Mouse (Mus musculus) liver, embryonic 14.5 days (tissue): ENCODE results near the gene Pnp2. TPM values are rescaled to one million over a fixed set of nuclear protein-coding genes. Genes with fewer than 3 reads are reported as not detected.

Source experiments
- ATAC-seq: fragments of 200-750 bp; cut with Nextera tagmentation; 2 replicates; pipeline ENCODE4 v1.8.0; 2017; ENCODE audit warnings: moderate number of reproducible peaks, mild to moderate bottlenecking, moderate library complexity; ENCODE audit not compliant: insufficient read depth
- DNase-seq, 3 experiments: peaks; one replicate each; pipeline ENCODE4 v3.0.0-alpha.2; 2012 to 2013; ENCODE audit warnings: low read depth in 3 of 3, low spot score in 3 of 3
- H3K27ac ChIP-seq: fragments of 300-500 bp; sonication (generic); 2 replicates; pipeline ENCODE4 v1.5.1; 2014; ENCODE audit warnings: moderate library complexity, mild to moderate bottlenecking, control low read depth, inconsistent platforms
- H3K27me3 ChIP-seq: fragments of 300-500 bp; sonication (generic); 2 replicates; pipeline ENCODE4 v1.6.1; 2014; ENCODE audit warnings: mild to moderate bottlenecking, low read length, moderate library complexity; ENCODE audit not compliant: control insufficient read depth, insufficient read depth
- H3K36me3 ChIP-seq: fragments of 300-500 bp; sonication (generic); replicated peaks from 2 replicates; pipeline ENCODE4 v1.6.1; 2014; ENCODE audit warnings: low read depth; ENCODE audit not compliant: control insufficient read depth, insufficient read depth
- H3K4me1 ChIP-seq, 2 experiments: fragments of 200-500 bp in 1 of 2; fragments of 300-500 bp in 1 of 2; sonication (generic) in 1 of 2; replicated peaks; 2 replicates each; pipeline ENCODE4 v1.6.1; 2012 to 2014; ENCODE audit warnings: antibody characterized with exemption in 1 of 2, inconsistent platforms in 1 of 2, low read length in 1 of 2; ENCODE audit not compliant: control insufficient read depth in 2 of 2, insufficient read depth in 2 of 2
- H3K4me2 ChIP-seq: fragments of 300-500 bp; sonication (generic); 2 replicates; pipeline ENCODE4 v1.6.1; 2014; ENCODE audit warnings: low read depth, mild to moderate bottlenecking, control low read depth, moderate library complexity
- H3K4me3 ChIP-seq, 2 experiments: fragments of 200-500 bp in 1 of 2; fragments of 300-500 bp in 1 of 2; sonication (generic) in 1 of 2; 2 replicates each; pipeline ENCODE4 v1.5.1; 2012 to 2014; ENCODE audit warnings: low read depth in 2 of 2, low read length in 2 of 2, mild to moderate bottlenecking in 2 of 2, control low read depth in 1 of 2, inconsistent platforms in 1 of 2, moderate library complexity in 1 of 2; ENCODE audit not compliant: insufficient read depth in 1 of 2
- H3K9ac ChIP-seq: fragments of 300-500 bp; sonication (generic); replicated peaks from 2 replicates; pipeline ENCODE4 v1.6.1; 2014; ENCODE audit warnings: mild to moderate bottlenecking, control low read depth, moderate library complexity
- H3K9me3 ChIP-seq: fragments of 300-500 bp; sonication (generic); 2 replicates; pipeline ENCODE4 v1.6.1; 2016; ENCODE audit warnings: low read length, mixed read lengths; ENCODE audit not compliant: control insufficient read depth
- CTCF ChIP-seq: IDR thresholded peaks from 2 replicates; pipeline ENCODE4 v1.5.1; 2016; ENCODE audit warnings: antibody characterized with exemption, low read depth, control low read depth
- EP300 ChIP-seq: IDR thresholded peaks from 2 replicates; pipeline ENCODE4 v1.6.1; 2016; ENCODE audit warnings: antibody characterized with exemption, low read depth
- WGBS: fragments of 180-500 bp; shearing (Covaris S2); extraction: QIAGEN DNeasy Blood & Tissue Kit; methylation state at CpG from one replicate; pipeline ENCODE4 v1.1.7; 2014; ENCODE audit not compliant: insufficient replicate concordance; 5-methylcytosine and 5-hydroxymethylcytosine counted together
- polyA plus RNA-seq, 2 experiments: library from polyadenylated mRNA; depleted of rRNA in 1 of 2; stranded (reverse) in 1 of 2; unstranded in 1 of 2; fragments of >200 nt; fragmentation: Nextera tagmentation in 1 of 2; extraction: Ambion mirVana in 1 of 2; gene quantifications; 2 replicates each; pipeline versions ENCODE4 v1.2.1 to v1.2.3; 2012 to 2014

The Pnp2 gene
- polyA plus RNA-seq, 2 experiments: 9.8 to 12.0 TPM

GRCm38 (mm10) chr14:50931493-50932020, 24.2 kb upstream of the Pnp2 start:
- peaks cover 29% of the 10 kb centered on the region for H3K36me3 ChIP-seq
- H3K4me2 ChIP-seq: peak overlapping the region; percentile 85
- peaks cover 13 to 19% of the 10 kb centered on the region in 2 experiments for H3K4me1 ChIP-seq
- peak overlapping the region; percentile 71 to 84 for H3K4me3 ChIP-seq
- TF ChIP-seq CTCF (no peak), EP300 (no peak)
- DNase-seq: peak in 1 of 3 experiments; percentile 40
- H3K27ac ChIP-seq: peak overlapping the region; percentile 74
- H3K27me3 ChIP-seq: no peaks in the 10 kb centered on the region
- H3K9me3 ChIP-seq: no peaks in the 10 kb centered on the region
- 12% methylated on average over 12 of the region's 12 CpGs for WGBS
- H3K9ac ChIP-seq: peak overlapping the region; percentile 64
- ATAC-seq: no peak

- Histone ChIP-seq H3K9me3 (no peaks in the 10 kb centered on the region), H3K4me2 (no peak overlapping the region), H3K36me3 (no peaks in the 10 kb centered on the region), H3K9ac (no peak overlapping the region), H3K27me3 (no peaks in the 10 kb centered on the region), H3K27ac (no peak overlapping the region), H3K4me1 (peaks cover 7 to 8% of the 10 kb centered on the region in 2 experiments), H3K4me3 (no peak overlapping the region)
- TF ChIP-seq EP300 (no peak), CTCF (no peak)
- no peak for DNase-seq
- 51% methylated on average over 1 of the region's 1 CpGs for WGBS
- no peak for ATAC-seq
Measured at GRCm38 (mm10) chr14:50936649-50937048, 19.1 kb upstream of the Pnp2 start.

- Histone ChIP-seq H3K4me1 (no peaks in the 10 kb centered on the region), H3K4me3 (no peak overlapping the region), H3K9ac (no peak overlapping the region), H3K36me3 (no peaks in the 10 kb centered on the region), H3K9me3 (no peaks in the 10 kb centered on the region), H3K4me2 (peak overlapping the region; percentile 8; the same call in 1 of the 2 replicates), H3K27ac (no peak overlapping the region), H3K27me3 (no peaks in the 10 kb centered on the region)
- WGBS: 70% methylated on average over 3 of the region's 3 CpGs
- DNase-seq (no peak), ATAC-seq (no peak)
- TF ChIP-seq EP300 (no peak), CTCF (no peak)
Measured at GRCm38 (mm10) chr14:50938119-50938908, 17.5 kb upstream of the Pnp2 start.

GRCm38 (mm10) chr14:50938940-50939339, 16.9 kb upstream of the Pnp2 start:
- 6% methylated on average over 2 of the region's 2 CpGs for WGBS
- no peak for TF ChIP-seq EP300
- TF ChIP-seq CTCF: no peak
- ATAC-seq (no peak), DNase-seq (no peak)
- H3K4me2 ChIP-seq: peak overlapping the region; percentile 8; the same call in 1 of the 2 replicates
- H3K36me3 ChIP-seq: no peaks in the 10 kb centered on the region
- H3K27ac ChIP-seq: no peak overlapping the region
- H3K9me3 ChIP-seq: no peaks in the 10 kb centered on the region
- no peak overlapping the region for H3K4me3 ChIP-seq
- peaks cover 2 to 4% of the 10 kb centered on the region in 2 experiments; a peak in 2 of 4 replicates for H3K4me1 ChIP-seq
- no peaks in the 10 kb centered on the region for H3K27me3 ChIP-seq
- no peak overlapping the region for H3K9ac ChIP-seq
